Mouse (Mus musculus) liver (tissue): Measurements from ENCODE around the gene Shank2.

Source experiments
- DNase-seq: peaks from one replicate; pipeline ENCODE4 v3.0.0-alpha.2; 2020; ENCODE audit warnings: mixed read lengths

Shank2 gene

DNA sequence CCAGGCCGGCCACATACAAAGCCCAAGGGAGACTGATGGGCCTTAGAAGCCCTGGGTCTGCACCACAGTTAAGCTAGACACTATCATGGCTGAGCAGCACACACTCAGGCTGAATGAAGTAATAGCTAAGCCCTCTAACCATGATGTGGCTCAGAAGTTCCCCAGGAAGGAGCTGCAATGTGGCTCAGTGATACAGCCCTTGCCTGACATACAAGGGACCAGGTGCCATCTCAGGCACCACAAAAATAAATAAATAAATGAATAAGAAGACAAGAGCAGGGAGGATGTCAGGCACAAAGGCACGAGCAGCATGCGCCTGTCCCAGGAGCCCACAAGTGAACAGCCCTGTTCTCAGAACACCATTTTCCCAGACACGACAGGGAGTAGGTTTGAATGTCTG lies 440.2 kb downstream of the Shank2 start:
- DNase-seq = no peak

- no peak for DNase-seq
Measured at GRCm38 (mm10) chr7:144444788-144445187, 443.1 kb downstream of the Shank2 start.

DNA sequence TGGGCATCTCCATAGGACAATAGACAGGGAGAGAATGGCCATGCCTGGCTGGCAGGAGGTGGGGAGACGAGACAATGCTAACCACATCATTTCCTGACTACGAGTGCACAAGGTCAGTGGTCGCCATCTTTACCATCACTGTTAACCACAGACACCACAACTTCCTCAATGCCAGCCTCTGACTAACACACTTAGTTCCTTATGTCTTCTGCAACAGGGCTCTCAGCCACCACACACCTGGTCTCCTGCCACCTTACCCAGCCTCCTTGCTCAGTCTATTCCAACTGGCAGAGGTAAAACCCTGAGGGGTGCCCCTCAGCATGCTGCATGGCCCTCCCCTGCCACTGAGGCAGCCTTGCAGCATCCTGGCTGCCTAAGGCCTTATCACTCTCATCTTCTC lies 445.4 kb downstream of the Shank2 start:
- DNase-seq = no peak

DNA sequence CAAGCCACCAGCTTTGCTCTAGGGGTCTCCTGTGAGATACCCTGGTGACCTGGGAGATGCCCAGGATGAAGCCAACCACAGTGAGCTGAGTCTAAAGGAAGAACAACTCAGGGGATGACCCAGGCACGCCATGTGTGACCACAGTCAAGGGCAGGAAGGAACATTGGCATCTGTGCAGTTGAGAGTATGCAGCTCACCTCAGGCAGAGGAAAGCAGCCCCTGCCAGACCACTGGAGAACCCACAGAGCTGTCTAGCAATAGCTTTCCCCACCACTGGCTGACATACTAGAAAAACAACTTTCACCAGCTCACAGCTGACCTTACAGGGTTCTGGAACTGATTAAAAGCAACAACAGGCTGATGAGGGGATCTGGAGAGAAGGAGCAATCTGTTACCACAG lies 446.5 kb downstream of the Shank2 start:
- no peak for DNase-seq

- no peak for DNase-seq
Measured at GRCm38 (mm10) chr7:144449637-144450570, 448.2 kb downstream of the Shank2 start.

GRCm38 (mm10) chr7:144450661-144451060 lies 448.9 kb downstream of the Shank2 start:
- no peak for DNase-seq

GRCm38 (mm10) chr7:144458881-144459280 lies 457.2 kb downstream of the Shank2 start:
- no peak for DNase-seq

- DNase-seq = no peak
Measured at GRCm38 (mm10) chr7:144461246-144461902, 459.6 kb downstream of the Shank2 start.

DNA sequence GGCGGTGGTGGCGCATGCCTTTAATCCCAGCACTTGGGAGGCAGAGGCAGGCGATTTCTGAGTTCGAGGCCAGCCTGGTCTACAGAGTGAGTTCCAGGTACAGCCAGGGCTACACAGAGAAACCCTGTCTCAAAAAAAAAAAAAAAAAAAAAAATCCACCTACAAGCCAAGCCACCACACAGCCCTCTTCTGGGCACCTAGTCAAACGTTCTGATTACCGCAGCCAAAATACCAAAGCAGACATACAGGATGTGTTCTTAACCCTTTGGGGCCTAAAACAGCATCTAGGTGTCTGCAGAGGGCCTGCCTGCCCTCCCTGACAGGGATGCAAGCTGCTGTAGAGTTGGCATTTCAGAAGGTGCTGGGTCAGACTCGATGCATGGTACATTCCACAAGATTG lies 460.8 kb downstream of the Shank2 start:
- DNase-seq = no peak

- no peak for DNase-seq
Measured at GRCm38 (mm10) chr7:144468741-144469140, 467.0 kb downstream of the Shank2 start.

DNA sequence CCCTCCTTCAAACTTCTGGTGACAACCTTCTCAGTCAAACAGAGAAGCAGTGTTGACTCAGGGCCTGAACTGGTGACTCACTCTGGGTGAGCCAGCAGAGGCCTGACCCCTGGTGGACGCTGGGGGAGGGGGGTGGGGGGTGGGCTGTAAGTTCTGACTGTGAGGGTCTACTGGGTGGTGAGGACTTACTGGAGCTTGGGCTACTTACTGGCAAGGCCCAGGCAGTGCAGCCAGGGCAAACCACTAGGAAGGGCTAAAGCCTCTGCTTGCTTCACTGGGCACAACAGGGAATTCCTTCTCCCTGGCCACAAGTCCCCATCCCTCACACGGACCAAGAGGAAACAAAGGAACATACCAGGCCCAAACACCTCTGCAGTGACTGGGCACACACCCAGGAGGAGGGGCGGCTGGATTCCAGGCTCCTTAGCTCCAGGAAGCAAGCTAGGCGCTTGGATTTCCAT lies 467.5 kb downstream of the Shank2 start:
- no peak for DNase-seq

GRCm38 (mm10) chr7:144469908-144470544 lies 468.3 kb downstream of the Shank2 start:
- DNase-seq = no peak

DNA sequence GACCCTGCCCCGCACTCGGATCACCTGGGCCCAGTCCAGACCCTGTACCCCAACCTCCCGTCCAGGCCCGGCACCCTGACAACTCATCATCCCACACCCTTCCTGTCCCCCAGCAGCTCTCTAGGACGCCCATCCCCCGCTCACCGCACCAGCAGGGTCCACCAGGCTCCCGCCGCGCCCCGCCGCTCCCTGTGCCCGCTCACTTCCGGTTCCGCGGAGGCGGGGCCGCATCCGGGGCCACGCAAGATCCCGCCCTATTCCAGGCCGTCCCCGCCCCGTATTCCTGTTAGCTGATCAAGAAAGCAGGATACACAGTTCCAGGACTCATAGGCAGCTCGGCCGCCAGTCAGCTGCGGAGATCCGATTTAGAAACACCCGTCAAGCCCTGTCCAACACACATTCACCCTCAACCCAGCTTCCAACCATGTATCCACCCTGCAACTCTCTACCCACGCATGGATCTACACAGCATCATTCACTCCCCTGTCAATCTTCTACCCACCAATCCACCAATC lies 468.9 kb downstream of the Shank2 start, which contains the start of gene Cttn:
Gene Cttn, minus strand, starts transcription at position 465 of the 515 bp plus-strand sequence.
- peak; percentile 88 for DNase-seq

GRCm38 (mm10) chr7:144471103-144471502 lies 469.4 kb downstream of the Shank2 start:
- DNase-seq = no peak

DNA sequence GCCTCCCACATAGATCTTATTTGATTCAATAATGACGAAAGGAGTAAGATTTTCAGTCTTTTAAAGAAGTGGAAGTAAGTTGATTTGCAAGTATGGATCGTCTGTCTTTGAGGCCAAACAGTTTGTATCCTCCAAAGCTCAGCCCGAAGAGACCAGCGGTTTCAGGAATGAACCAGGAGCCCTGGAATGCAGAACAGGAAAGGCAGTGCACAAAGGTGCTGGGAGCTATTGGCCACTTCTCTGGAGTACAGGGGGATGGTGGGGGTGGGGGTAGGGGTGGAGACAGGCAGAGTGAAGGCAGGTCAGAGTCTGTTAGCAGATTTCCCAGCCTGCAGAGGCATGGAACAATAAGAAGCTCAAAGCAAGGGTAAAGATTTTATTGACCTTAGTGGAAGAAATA lies 471.8 kb downstream of the Shank2 start:
- no peak for DNase-seq
